Mouse (Mus musculus) kidney, postnatal 14 days (tissue): ENCODE data around the gene Myh11.

Experiments used
- DNase-seq: peaks from one replicate; pipeline ENCODE4 v3.0.0; 2022; ENCODE audit warnings: mixed read lengths

Myh11 gene

DNA sequence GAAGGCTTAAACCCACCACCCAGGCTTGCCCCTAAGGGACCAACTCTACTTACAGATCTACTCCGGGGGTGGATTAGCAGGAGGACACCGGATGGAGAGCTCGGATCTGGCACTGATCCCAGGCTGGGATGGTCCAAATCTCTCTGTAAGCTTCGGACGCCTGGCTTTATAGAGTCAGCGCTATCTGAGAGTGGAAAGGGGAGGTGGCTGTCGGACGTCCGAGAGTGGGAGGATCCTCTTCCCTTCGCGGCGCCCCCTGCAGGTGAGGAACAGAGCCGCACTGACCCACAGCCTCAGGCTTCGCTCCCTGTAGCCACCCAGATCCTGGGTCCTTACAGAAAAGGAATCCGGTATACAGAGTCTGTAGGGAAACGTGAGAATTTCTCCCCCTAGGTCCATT, at the start of gene Myh11:
Myh11 (minus strand) TSS at position 150 of the 400 bp plus-strand sequence.
- DNase-seq = peak; percentile 81

DNA sequence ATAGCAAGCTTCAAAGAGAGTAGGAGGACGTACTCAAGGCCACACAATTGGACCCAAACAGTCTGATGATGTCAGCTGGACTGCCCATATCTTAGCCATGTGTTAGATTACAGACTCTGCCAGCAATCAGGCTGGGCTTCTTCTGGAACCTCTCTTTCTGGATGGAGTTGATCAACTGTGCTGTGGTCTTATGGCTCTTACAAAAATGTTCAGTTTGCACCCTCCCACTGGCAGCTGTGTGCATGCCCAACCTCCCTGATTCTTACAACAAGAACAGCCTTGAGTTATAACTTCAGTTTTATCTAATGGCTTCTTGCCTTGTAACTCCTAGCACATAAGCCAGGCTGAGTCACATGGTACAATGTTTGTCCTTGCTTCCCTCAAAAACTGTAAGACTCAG, 37.0 kb upstream of the Myh11 start:
- DNase-seq = no peak

DNA sequence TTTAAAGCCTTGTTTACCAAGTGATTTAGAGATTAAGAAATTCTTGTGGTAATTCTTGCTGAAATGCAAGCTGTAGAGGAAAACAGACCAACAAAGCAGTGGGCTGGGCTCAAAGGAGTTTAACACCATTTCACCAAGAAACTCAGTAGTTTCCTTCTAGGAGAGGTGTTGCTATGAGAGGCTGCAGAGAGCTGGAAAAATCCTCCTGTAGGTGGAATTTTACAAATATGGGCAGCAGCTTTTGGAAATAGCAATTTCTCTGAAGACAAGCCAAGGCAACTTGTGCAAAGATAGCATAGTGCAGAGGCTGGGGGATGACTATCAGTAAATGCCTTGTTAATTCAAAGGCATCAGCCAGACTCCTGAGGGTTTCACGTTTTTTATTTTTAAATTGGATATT, 29.3 kb upstream of the Myh11 start:
- DNase-seq = no peak

DNA sequence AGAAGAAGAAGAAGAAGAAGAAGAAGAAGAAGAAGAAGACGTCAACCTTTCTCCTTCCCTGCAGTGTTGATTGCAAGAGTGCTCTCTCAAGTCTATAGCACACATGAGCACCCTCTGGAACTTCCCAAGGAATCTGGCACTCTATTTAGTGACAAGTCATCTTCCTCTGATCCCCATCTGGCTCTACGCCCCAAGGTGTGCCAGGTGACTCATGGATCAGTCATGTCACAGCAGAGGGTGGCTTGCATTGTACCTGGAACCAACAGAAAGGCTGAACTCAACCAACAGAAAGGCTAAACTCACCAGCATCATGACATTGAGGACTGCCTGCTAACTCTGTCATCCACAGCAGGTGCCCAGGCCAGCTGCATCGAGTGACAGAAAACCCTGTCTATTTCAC, 28.5 kb upstream of the Myh11 start:
- no peak for DNase-seq

DNA sequence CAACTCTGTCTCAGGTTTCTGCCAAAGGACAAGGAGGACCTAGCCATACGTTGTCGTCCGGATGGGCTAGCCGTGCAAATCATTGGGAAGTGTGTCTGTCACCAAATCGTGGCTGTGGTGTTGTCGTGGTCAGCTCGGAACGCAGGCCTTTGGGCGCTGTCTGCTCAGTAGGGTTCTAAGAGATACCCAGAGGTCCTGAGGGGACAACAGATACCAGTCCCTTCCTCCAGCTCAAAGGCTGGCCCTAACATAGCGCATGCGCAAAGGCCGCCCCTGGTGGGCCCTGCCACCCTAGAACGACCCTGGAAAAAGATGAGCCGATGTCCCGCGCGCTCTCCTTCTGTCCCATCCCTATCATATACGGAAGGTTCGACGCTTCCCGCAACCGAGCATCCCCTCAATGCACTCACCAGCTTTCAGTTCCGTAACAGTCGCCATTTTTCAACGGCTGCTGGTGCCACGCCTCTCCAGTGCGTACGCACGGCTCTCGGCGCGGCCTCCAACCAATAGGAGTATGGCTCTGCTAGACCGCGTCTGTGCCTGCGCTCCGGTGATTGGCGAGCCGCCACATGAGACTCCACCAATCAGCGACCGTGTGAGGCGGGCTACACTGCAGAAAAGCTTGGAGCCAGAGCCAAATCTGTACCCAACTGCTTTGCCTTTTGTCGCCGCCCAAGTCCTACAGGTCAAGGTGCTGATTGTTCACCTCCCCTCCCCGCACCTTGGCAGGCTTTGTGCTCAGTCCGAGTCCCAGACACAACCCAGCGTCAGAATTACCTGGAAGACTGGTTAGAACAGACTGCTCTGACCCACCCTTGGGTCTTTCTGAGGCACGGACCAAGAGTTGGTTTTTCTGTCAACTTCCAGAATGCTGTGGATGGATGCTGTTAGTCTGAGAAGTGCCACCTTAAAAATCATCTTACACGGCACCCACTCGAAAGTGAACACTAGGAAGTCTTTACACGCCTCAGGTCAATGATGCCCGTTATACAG, 26.0 kb upstream of the Myh11 start, which contains the start of gene Fopnl:
Fopnl (minus strand) TSS at position 522 of the 993 bp plus-strand sequence.
- DNase-seq = peak; percentile 99

DNA sequence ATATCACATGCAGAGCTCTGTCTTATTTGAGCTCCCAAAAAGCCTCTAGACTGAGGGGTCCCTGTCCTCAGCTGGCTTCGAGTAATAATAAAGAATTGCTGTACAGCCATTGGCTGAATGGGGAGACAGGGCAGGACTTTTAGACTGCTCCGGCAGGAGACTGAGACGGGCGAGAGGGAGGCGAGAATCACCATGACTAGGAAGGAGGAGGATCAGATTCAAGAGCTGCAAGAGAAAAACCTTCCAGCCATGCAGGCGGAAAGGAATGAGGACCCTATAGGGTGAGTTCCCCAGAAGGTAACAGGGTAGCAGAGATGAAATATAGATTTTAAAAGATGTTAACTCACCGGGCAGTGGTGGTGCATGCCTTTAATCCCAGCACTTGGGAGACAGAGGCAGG, 21.7 kb upstream of the Myh11 start:
- no peak for DNase-seq

DNA sequence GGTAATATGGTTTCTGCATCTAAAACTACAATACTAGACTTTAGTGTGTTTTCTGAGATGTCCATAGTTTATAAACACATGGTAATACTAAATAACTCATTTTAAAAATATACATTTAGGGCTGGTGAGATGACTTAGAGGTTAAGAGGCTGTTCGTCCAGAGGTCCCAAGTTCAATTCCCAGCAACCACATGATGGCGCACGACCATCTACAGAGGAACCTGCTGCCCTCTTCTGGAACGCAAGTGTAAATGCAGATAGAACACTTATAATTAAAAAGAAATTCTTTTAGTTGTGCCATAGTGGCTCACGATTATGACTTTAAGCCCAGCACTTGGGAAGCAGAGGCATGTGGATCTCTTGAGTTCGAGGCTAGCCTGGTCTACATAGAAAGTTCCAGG, 20.2 kb upstream of the Myh11 start:
- no peak for DNase-seq

DNA sequence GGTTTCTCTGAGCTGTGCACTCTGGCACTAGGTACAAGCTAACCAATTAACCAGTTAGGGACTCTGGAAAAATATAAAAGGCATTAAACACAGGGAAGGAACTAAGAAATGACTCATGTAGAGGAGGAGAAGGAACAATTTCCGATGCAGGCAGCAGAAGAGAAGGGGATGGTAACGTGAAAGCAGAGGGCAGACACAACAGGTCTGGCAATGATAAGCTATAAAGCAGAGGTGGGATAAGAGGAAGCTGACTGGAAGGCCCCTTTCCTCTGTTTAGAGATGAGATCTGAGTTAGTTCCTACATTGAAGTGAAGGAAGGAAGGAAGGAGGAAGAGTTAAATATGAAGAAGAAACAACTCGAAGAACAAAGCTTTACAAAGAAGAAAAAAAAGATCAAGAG, 18.7 kb upstream of the Myh11 start:
- no peak for DNase-seq

DNA sequence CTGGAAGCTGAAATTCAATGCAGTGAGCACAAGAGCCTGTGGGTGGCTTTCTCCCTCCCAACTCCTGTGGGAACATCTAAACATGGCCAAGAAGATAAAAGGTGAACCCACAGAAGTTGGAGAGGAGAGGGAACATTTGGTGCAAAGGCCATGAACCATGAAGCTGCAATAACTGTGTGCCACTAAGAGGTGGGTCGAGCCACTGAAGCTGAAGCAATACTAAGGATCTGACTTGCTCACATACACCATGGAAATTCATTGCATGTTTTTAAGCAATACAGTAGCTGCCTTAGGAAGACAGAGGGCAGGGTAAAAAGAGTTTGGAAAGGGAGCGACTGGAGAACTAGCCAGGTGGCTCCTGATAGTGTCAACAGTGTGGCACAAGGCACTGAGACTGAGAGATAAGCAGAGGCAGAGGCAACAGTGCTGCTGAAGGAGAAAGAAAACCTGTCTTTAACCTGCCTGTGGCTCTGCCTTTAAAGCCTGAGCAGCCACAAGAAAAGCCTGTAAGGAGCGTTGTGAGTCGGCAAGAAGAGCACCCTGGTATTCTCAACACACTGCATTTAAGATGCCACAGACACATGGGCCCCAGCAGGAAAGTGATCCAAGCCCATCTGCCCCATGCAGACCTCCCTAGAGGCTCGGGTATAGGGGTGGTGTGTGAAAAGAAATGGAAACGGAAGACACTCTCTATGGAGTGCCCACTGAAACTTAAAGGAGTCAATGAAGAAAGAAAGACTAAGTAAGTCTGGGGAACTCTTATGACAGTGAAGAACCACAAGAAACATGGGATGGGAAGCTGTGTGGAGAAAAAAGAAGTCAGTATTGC, 17.3 kb upstream of the Myh11 start:
- no peak for DNase-seq

DNA sequence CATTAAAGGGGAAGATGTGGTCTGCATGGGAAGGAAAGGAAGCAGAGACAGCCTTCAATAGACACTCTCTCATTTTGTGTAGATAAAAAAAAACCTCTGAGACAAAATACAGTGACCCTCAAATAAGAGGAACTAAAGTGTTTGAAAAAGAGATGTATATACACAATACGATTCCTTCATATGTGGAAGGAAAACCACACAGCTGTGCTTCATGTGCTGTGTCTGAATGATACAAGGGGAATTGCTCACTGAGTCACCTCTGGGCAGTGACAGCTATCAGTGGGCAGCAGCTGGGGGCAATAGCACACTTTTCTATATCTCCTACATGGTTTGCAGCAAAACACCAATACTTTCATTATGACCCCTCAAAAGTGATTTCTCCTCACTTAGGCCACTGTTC, 16.2 kb upstream of the Myh11 start:
- no peak for DNase-seq

DNA sequence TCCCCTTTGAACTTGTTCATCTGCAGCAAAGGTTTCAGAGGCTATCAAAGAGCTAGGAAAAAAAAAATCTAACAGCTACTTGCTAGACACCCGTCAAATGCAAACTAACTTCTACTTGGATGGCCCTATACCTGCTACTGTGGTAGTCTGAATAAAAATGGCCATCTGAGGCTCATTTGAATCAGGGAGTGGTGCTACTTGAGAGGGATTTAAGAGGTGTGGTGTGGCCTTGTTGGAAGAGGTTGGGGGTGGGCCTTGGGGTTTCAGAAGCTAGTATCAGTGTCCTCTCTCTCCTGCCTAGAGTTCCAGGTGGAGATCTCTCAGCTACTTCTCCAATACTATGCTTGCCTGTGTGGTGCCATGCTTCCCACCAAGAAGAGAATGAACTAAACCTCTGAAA, 15.3 kb upstream of the Myh11 start:
- no peak for DNase-seq

DNA sequence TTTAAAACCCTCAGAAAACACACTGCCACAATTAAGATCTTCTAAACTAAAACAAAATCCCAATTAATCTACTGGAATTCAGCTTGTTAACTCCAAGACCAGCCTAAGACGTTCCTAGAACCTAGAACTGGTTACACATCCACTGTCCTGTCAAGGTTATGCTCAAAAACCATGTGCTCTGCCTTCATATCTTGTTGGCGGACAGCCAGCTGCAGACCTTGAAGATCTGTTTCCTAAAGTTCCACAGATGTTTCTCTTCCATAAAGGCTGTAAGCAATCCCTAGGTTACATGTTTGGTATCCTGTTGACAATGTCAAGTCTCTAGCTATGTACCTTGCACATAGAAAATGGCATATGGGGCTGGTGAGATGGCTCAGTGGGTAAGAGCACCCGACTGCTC, 13.6 kb upstream of the Myh11 start:
- DNase-seq = no peak

DNA sequence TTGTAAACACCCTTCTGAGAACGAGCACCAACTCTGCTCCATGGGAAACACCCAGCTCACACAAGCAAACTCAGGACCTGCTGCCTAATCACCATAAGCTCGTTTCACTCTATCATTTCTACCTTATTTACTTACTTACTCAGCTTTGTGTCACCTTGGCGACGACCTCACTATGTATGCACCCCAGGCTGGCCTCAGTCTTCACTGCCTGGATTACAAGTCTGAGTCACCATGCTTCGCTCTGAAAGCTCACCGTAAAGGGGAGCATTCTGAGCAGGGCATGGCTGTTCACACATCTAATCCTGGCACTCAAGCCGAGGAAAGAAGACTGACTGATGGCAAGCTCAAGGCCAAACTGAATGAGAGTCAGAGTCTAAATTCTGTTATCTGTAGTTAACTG, 12.5 kb upstream of the Myh11 start:
- DNase-seq = no peak

DNA sequence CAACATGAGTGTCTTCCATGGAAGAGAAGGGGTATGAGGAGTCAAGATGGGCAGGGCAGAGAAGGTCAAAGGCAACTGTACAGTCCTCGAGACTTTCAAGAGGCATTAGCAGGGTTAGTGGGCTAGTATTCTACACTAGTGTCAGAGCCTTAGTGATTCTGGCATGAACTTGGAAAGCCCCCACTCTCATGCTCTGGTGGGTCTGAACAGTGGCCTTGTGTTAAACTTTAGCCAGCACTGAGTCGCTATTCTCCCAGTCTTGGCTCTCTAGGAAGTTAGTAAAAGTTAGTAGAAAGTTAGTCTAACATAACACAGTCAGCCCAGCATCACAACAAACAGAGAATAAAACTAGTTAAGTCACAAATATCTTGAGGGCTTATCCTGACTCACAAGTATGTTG, 12.0 kb upstream of the Myh11 start:
- DNase-seq = no peak

DNA sequence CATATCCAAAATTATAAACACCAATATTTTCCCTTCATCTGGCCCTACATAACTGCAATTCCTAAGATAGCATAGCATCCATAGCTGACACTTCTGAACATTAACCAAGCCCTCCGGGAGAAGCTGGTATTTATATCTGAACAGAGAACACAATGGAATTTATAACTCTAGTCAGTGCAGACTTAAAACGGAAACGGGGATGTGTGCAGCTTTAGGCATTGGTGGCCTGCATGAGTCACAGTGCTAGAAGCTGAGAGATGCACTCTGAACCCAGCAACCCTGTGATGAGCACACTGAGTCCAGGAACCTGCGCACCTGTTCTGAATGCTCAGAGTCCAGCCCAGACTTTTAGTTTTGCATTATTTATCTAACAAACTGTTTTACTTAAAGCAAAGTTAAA, 7.3 kb upstream of the Myh11 start:
- no peak for DNase-seq

DNA sequence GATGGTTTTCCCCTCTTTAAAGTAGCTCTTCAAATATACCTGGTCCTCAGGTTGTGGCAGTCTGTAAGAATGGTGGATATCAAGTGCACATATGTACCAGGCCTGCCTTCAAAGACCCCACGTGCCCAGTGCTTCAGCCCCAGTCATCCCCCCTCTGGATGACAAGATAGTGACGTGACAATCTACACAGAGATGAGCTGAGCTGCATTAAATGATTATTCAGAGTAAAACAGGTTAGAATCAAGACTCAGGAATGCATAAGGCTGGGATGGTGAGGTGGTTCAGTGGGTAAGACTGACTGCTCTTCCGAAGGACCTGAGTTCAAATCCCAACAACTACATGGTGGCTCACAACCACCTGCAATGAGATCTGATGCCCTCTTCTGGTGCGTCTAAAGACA, 6.6 kb upstream of the Myh11 start:
- DNase-seq = no peak

DNA sequence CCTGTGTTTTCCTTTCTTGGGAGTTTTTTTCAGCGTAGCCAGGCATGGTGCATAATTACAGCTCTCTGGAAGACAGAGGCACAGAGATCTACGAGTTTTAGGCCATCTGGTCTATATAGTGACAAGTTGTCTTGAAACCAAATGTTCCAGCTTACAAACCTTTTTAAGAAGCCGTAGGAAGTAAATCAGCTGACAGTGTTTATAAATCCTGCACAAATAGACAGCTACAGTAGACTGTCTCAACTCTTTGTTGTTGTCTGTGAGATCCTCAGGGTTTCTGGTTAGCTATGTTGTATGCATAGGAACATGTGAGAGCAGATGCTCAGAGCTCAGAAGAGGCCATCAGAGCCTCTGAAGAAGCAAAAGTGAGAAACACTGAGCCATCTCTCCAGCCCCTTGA, 6.0 kb upstream of the Myh11 start:
- DNase-seq = no peak

DNA sequence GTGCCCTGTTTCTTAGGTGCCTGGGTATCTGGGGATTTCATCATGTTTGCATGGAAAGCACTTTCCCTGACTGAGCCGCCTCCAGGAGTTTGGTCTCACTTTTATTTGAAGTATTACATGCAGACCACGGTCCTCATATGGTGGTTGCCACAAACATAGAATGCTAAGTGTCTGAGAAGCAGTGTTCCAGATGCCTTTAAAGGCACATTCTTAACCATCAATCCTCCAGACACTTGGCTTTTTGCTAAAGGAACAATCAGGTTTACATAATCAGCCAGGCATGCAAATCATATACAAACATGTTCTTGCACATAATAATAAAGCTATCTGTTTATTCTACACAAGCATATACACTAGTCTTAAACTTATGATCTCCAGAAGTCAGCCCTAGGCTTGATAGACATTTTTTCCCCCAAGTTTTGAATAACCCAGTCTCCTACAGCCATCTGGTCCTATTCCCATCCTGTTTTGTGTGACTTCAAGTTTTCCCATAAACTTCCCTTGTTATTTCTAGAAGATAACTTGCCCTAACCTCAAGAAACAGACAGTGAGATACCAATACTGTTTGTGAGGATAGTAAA, 5.5 kb upstream of the Myh11 start:
- no peak for DNase-seq

DNA sequence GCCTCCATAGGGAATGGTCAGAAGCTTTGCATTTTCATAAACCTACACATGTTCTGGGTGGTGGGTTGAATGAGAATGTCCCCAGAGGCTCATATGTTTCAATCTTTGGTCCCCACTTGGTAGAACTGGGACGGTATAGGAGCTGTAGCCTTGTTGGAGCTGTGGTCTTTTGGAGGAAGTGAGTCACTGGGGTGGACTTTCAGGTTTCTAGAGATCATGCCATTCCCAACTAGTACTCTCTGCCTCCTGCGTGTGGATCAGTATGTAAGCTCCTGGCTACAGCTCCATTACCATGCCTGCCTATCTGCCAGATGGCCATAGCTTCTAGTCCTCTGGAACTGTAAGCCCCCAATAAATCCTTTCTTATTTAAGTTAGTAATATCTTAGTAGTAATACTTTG, 4.1 kb upstream of the Myh11 start:
- DNase-seq = no peak

DNA sequence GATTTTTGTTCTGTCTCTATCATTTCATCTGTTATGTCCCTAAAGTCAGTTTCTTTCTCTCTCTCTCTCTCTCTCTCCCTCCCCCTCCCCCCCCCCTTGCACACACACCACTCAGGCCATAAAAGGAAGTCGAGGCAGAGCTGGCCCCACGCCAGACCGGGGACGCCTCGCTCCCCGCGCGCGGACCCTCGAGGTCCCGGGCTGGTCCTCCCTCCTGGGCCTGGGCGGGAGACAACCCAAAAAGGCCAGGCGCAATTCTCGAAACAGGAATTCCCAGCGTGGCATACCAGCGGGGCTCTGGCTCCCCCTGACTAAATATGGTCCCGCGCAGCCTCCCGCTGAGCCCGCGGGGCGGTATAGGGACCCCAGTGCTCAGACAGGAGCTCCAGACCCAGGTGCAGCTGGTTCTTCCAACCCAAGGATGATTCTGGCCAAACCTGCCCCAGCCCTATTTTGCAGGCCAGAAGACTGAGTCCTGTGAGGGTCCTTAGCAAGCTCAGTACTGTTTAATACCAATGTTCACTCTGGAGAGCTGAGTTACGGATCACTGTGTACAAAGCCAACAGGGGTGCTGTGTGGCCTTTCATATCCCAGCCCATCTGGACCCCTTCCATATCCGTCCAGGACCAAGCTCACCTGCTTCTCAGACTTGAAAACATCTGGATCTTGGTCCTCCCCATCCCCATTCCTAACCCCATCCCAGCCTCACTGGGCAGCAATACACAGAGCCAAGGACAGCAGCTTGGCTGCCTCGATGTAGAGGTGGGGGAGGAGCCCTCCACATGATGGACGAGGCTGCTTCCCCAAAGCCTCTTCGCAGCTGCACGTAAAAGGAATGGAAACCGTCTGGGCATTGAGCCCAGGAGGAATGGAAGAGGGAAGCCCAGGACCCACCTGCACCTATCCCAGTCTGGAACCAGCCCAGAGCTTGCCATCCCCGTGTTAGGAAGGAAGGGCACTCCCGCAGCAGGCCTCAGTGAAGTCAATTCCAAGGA, 1.3 kb upstream of the Myh11 start:
- peak; percentile 20 for DNase-seq

DNA sequence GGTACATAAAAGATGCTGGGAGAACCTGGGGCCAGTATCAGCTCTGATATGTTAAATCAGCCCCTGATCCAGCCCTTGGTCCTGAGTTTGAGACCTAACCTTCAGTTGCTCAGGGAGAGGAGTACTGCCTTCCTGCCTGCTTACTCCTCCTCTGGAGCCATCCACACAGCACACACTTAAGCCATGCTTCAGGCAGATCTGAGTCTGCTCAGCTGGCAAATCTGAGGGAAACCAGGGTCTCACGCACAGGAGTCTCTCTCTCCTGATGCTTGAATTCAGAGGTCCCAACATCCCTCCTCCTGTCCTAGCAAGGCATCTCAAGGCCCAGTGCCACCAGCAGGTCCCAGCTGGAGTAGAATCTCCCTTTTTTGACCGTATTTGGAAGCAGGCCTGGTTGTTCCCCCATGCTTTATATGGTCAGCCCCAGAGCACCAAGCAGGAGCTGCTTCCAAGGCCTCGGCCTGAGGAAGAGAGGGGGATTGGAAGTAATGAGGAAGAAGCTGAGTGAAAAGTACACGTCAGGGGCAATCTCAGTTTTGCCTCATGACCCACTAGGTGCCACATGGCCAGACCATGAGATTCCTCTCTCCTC, 18.7 kb downstream of the Myh11 start:
- no peak for DNase-seq
